Mouse (Mus musculus) cerebellum, postnatal 36 days (tissue): ENCODE data around the gene Uchl4.
"Not testable (repeated sequence)": the region's sequence is repeated elsewhere in the genome, so short reads cannot be mapped to it uniquely, and the experiment has no call there.

ENCODE experiments used
- DNase-seq, 2 experiments: peaks; one replicate each; pipeline ENCODE4 v3.0.0; 2021 to 2022; ENCODE audit warnings: mixed read lengths in 2 of 2

Uchl4 gene

GRCm38 (mm10) chr9:64234768-64235435, at the start of gene Uchl4:
TSS of gene Uchl4 (plus strand) at chr9:64235201.
- no peak for DNase-seq

- no peak for DNase-seq
Measured at GRCm38 (mm10) chr9:64193879-64194278, 41.1 kb upstream of the Uchl4 start.

- DNase-seq: no peak
Measured at GRCm38 (mm10) chr9:64195554-64195953, 39.4 kb upstream of the Uchl4 start.

GRCm38 (mm10) chr9:64197524-64197923, 37.5 kb upstream of the Uchl4 start:
- no peak for DNase-seq

- DNase-seq: no peak
Measured at GRCm38 (mm10) chr9:64198068-64198762, 36.8 kb upstream of the Uchl4 start.

GRCm38 (mm10) chr9:64198763-64199418, 36.1 kb upstream of the Uchl4 start:
- DNase-seq: not testable (repeated sequence)

GRCm38 (mm10) chr9:64199897-64200296, 35.1 kb upstream of the Uchl4 start:
- DNase-seq: no peak

GRCm38 (mm10) chr9:64202331-64202730, 32.7 kb upstream of the Uchl4 start:
- DNase-seq: no peak

- no peak for DNase-seq
Measured at GRCm38 (mm10) chr9:64202866-64203265, 32.1 kb upstream of the Uchl4 start.

GRCm38 (mm10) chr9:64207509-64208084, 27.4 kb upstream of the Uchl4 start:
- DNase-seq: no peak

GRCm38 (mm10) chr9:64214452-64214851, 20.5 kb upstream of the Uchl4 start:
- DNase-seq: no peak

- DNase-seq: no peak
Measured at GRCm38 (mm10) chr9:64216090-64216489, 18.9 kb upstream of the Uchl4 start.

- no peak for DNase-seq
Measured at GRCm38 (mm10) chr9:64216641-64217040, 18.4 kb upstream of the Uchl4 start.

- no peak for DNase-seq
Measured at GRCm38 (mm10) chr9:64217887-64218286, 17.1 kb upstream of the Uchl4 start.

GRCm38 (mm10) chr9:64219305-64219704, 15.7 kb upstream of the Uchl4 start:
- no peak for DNase-seq

GRCm38 (mm10) chr9:64219772-64220420, 15.1 kb upstream of the Uchl4 start:
- DNase-seq: no peak

GRCm38 (mm10) chr9:64220603-64221002, 14.4 kb upstream of the Uchl4 start:
- no peak for DNase-seq

GRCm38 (mm10) chr9:64221480-64221879, 13.5 kb upstream of the Uchl4 start:
- DNase-seq: no peak

- no peak for DNase-seq
Measured at GRCm38 (mm10) chr9:64222098-64222497, 12.9 kb upstream of the Uchl4 start.

GRCm38 (mm10) chr9:64225805-64226204, 9.2 kb upstream of the Uchl4 start:
- DNase-seq: no peak

GRCm38 (mm10) chr9:64227736-64228135, 7.3 kb upstream of the Uchl4 start:
- no peak for DNase-seq

- DNase-seq: no peak
Measured at GRCm38 (mm10) chr9:64228972-64229371, 6.0 kb upstream of the Uchl4 start.

- DNase-seq: no peak
Measured at GRCm38 (mm10) chr9:64231171-64231570, 3.8 kb upstream of the Uchl4 start.
